Mouse (Mus musculus): ENCODE data around the gene Becn1. TPM values are rescaled to one million over a fixed set of nuclear protein-coding genes. Genes with fewer than 3 reads are reported as not detected.

The Becn1 gene
- 104 and 112 TPM in 2 replicates for polyA plus RNA-seq (2015; fragmentation: Nextera tagmentation; extraction: Ambion mirVana)

DNA sequence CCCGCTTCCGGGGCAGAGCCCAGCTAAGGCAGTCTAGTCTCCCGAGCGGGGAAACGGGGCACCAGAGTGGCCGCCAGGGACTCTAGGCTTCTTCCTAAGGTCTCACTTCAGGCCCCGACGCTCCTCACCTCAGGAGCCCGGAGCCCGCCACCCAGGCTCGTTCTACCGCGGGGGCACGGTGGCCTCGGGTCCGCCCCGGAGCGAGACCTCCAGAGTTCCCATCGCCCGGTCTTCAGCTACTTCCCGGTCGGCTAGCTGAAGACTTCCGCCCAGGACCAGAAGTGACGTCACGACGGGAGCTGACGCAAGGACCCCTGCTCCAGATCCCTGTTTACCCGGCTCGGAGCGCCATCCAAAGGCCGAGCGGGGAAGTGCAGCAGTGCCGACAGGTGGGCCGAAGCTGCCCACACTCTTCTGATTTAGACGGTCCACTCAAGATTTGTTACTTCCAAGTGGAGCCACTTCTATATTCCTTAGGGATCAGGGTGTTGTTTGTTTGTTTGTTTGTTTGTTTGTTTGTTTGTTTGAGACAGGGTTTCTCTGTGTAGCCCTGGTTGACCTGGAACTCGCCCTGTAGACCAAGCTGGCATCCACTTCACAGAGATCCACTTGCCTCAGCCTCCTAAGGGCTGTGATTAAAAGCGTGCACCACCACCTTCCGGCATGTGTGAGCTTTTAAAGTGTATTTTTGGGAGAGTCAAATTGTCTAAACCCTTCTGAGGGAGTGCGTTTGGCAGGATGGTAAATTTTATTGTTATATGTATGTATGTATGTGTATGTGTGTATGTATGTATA is at the start of gene Becn1:
Becn1 (minus strand) TSS at position 283 of the 795 bp plus-strand sequence.

DNA sequence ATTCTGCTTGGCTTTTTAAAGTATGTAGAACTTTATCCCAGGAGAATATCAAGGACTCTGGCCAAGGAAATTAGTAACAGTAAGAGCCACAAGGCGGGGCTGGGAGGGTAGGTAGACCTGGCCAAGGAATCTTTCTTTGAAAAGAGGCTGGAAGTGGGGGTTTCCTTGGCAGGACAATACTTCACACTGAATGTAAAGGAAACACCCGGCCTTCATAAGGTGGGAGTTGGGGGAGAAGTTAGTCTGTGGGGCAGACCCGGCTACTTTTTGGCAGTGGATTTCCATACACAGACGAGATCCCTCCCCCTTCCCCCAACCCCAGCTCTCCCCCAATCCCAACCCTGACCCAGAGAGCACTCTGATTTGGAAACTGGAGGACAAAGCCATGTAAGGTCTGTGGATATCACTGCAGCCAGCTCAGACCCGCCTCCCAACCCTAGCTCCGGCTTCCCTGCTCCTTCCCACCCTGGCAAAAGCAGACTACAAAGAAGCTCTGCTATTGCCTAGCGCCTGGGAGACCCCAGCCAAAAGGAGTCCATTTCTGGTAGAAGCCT is 28.4 kb upstream of the Becn1 start, which contains the start of gene Aoc3:
Aoc3 (plus strand) TSS at position 235 of the 554 bp plus-strand sequence.

DNA sequence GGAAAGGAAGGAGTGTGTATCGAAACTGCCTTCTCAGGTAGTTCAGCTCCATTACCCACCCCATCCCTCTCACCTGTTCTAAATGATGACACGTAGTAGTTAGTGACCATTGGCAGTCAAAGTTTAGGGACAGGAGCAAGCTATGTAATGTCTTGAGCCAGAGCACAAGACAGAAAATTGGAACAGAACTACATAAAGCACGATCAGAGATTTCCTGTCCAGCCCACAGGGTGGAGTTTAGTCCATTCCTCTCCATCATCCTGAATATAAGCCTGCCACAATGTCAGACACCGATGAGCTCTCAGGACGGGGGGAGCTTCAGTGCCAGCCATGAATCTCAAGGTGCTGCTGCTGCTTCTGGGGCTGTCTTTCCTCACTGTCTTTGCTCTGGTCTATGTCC is 22.7 kb upstream of the Becn1 start, which contains the start of gene Aoc2:
Aoc2 (plus strand) TSS at position 301 of the 400 bp plus-strand sequence.

DNA sequence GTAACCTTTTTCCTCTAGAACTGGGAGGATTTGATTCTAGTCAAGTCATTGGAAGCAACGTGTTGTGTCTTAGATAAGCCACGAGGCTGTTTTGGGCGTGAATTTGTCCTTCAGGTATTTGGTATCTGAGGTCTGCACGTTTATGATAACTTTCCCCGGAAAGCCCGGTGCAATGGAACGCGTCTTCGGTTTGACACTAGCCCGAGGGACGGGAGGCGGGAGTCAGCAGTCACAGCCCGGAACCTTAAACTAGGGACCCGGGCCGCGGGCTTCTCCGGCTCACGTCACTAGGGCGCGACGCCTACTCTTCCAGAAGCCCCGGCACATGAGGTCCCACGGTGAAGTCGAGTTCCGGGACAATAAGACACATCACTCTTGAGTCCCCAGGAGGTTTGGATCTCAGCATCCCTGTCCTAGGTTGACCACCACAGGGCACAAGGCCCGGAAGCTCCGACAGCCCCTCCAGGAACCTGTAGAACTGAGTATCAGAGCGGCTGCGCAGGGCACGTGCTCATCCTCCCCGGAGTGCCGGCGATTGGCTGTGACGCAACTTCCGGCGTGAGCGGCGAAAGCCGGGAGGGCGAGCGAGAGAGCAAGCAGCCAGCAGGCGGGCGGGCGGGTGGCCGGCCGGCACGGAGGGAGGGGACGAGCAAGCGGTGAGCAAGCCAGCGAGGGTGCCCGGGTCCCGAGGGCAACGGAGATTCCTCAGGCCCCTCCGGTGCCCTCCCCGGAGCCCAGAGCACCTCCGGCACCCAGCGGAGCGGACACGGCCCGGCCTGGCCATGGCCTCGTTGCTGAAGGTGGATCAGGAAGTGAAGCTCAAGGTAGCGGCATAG is 13.8 kb upstream of the Becn1 start, which contains the start of gene Psme3:
Psme3 (plus strand) TSS at position 549 of the 836 bp plus-strand sequence.

DNA sequence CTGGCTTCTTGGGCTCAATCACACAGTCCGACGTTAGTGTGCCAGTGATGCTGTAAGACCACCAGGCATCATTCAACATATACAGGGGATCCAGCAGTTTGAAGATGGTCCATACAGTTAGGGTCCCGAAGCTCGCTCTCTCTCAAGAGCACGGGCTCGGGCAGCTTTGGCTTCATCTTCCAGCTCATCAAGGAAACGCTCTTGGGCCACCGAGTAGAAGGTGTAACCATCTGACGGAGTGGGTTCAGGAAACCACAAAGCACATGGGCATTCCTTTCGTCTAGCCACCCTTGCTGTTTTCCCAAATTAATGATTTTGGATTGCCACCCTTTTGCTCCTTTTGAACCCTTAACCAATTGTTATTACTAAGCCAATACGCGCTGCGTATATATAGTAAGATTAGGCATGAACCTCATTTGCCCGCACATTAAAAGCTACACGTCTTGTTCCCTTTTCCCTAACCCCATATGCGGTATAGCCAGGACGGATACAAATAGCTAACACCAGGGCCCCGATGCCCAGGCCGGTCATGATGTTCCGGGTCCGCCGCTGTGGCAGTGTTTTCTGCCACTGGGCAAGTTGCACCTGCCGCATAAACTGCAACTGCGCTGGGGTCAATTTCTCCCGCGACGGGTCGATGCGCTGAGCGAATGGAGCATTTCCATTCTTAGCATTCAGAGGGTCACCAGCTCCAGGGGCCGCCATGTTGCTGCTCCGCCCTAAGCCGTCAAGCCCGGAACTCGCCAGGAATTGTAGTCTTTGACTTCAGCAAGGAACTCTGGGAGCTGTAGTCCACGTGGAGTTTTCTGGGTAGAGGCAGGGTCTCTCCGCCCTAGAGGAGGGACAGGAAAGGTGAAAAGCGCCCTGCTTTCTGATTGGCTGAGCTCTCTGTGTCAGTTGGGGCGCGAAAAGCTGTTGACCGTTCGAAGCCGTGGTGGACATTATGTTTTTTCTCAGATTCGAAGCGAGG is 23.6 kb downstream of the Becn1 start, which contains the start of the genes Cntd1 and Coa3:
Cntd1 (plus strand) TSS at position 790 of the 970 bp plus-strand sequence.
Coa3 (minus strand) TSS at position 892 of the 970 bp plus-strand sequence.

DNA sequence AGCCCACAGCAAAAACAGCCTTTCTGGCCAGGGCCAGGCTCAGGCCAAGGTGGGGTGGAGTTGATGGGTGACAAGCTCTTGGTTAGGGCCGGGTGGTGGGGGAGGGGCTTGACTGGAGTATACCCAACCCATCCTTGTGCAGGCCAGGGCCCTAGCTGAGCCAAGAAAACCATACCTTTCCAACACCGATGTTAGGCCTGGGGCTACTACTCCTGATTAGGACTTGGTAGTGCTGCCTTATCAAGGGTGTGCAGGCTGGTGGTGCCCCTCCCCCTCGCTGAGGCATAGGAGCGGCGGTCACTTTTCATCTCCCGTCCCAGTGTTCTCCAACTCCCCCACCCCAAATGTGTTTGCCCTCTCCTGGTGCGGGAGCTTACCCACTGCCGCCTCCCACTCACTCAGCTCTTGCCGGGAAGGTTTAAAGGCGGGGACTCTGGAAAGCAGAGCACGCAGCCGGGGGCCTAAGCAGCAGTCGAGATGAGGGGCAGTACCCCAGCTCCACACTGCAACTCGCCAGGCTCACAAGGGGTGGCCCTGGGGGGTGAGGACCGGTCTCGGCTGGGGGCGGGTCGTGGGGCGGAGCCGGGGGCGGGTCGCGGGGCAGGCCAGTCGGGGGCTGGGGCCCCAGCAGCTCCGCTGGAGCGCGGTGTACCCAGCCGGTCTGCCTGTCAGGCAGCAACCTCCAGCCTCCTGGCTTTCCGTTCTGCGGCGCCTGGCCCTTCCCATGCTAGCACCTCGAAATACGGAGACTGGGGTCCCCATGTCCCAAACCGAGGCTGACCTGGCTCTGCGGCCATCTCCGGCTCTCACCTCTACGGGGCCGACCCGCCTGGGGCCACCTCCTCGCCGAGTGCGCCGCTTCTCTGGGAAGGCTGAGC is 41.9 kb downstream of the Becn1 start, which contains the start of gene Wnk4:
Wnk4 (plus strand) TSS at position 620 of the 878 bp plus-strand sequence.

DNA sequence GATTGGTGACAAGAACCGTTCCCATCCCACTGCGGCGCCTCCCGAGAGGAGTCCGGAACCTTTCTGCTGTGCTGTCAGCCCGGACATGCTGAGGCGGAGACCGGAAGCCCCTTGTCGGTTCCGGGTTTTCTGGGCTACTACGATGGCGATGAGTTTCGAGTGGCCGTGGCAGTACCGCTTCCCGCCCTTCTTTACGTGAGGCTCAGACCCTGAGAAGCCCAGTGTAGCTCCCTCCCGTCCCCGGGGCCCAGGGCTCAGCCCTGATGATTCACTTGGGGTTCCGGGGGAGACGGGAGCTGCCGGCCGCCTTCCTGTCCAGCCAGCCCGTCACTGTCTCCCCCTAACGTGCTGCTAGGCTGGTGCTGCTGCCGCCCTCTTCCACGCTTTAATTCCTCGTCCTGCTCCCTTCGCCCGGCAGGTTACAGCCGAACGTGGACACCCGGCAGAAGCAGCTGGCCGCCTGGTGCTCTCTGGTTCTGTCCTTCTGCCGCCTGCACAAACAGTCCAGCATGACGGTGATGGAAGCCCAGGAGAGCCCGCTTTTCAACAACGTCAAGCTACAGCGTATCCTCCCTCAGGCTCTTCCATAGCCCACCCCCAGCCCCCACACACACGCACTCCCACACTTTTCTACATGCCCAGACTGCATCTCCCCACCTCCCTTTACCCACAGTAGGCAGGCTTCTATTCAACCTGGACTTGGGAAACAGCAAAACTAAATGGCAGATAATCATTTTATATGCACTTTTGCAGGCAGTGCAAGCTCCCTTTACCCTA is 48.3 kb downstream of the Becn1 start, which contains the start of gene Vps25:
Vps25 (plus strand) TSS at position 95 of the 777 bp plus-strand sequence.

DNA sequence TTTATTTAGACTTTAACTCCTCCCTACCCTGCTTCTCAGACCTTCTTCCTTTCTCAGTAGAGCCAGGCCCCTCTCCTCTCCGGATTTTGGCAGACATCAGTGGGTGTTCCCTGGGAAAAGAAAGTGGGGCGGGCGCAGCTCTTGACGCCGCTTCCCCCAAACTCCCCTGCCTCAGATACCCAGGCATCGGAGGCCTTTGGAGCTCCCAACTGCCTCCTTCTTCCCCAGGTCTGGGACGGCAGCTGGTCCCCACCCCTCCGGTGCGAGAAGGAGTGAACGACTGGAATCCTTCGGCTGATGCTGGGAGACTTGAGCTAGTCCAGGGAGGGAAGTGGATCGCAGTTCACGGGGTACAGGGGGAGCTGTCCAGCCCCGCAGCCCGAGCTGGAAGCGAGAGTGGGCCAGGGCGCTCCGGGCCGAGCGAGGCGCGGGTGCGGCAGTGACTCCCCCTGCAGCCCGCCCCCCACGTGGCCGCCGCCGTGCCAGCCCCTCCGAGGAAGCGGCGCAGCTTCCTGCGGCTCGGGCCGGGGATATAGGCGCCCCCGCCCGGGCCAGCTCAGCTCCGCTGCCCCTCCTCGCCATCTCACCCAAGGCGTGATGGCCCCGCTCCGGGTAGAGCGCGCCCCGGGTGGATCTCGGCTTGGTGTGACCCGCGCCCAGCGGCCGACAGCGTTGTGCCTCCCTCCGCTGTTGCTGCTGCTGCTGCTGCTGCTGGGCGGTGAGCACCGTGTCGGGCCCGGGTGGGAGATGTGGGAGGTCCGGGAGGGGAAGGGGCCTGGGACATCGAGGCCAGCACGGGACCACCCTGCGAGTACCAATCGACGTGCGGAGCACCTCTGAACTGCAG is 56.0 kb downstream of the Becn1 start, which contains the start of gene Ramp2:
Ramp2 (plus strand) TSS at position 174 of the 847 bp plus-strand sequence.

Other genes with a start within 250 kb of the Becn1 start
- gene Naglu, start 232.3 kb downstream of the Becn1 start, polyA plus RNA-seq (2015; fragmentation: Nextera tagmentation; extraction: Ambion mirVana) = 7.7 and 10.1 TPM in 2 replicates
- gene Hsd17b1, start 223.9 kb downstream of the Becn1 start, polyA plus RNA-seq (2015; fragmentation: Nextera tagmentation; extraction: Ambion mirVana) = 0.38 and 0.65 TPM in 2 replicates
- 19.0 and 20.6 TPM in 2 replicates for gene Coasy, start 219.7 kb downstream of the Becn1 start, polyA plus RNA-seq (2015; fragmentation: Nextera tagmentation; extraction: Ambion mirVana)
- gene Mlx, start 215.0 kb downstream of the Becn1 start, polyA plus RNA-seq (2015; fragmentation: Nextera tagmentation; extraction: Ambion mirVana) = 26.4 and 29.6 TPM in 2 replicates
- gene Psmc3ip, start 206.8 kb downstream of the Becn1 start, polyA plus RNA-seq (2015; fragmentation: Nextera tagmentation; extraction: Ambion mirVana) = 24.3 and 24.8 TPM in 2 replicates
- gene Retreg3, start 182.4 kb downstream of the Becn1 start, polyA plus RNA-seq (2015; fragmentation: Nextera tagmentation; extraction: Ambion mirVana) = 11.8 and 12.3 TPM in 2 replicates
- 33.1 and 39.4 TPM in 2 replicates for gene Tubg1, start 182.3 kb downstream of the Becn1 start, polyA plus RNA-seq (2015; fragmentation: Nextera tagmentation; extraction: Ambion mirVana)
- 0.66 and 1.2 TPM in 2 replicates for gene Tubg2, start 146.4 kb downstream of the Becn1 start, polyA plus RNA-seq (2015; fragmentation: Nextera tagmentation; extraction: Ambion mirVana)
- 0.18 and 0.65 TPM in 2 replicates for gene Cntnap1, start 131.8 kb downstream of the Becn1 start, polyA plus RNA-seq (2015; fragmentation: Nextera tagmentation; extraction: Ambion mirVana)
- gene Plekhh3, start 130.9 kb downstream of the Becn1 start, polyA plus RNA-seq (2015; fragmentation: Nextera tagmentation; extraction: Ambion mirVana) = 2.9 and 4.0 TPM in 2 replicates
- 0.15 and 0.16 TPM in 2 replicates for gene Ccr10, start 126.8 kb downstream of the Becn1 start, polyA plus RNA-seq (2015; fragmentation: Nextera tagmentation; extraction: Ambion mirVana)
- gene Ezh1, start 75.8 kb downstream of the Becn1 start, polyA plus RNA-seq (2015; fragmentation: Nextera tagmentation; extraction: Ambion mirVana) = 9.0 and 10.7 TPM in 2 replicates
- 77.1 and 98.8 TPM in 2 replicates for gene Ramp2, start 56.3 kb downstream of the Becn1 start, polyA plus RNA-seq (2015; fragmentation: Nextera tagmentation; extraction: Ambion mirVana)
- 92.3 and 92.9 TPM in 2 replicates for gene Vps25, start 48.6 kb downstream of the Becn1 start, polyA plus RNA-seq (2015; fragmentation: Nextera tagmentation; extraction: Ambion mirVana)
- gene Wnk4, start 41.7 kb downstream of the Becn1 start, polyA plus RNA-seq (2015; fragmentation: Nextera tagmentation; extraction: Ambion mirVana) = 4.0 and 5.7 TPM in 2 replicates
- gene Cntd1, start 23.3 kb downstream of the Becn1 start, polyA plus RNA-seq (2015; fragmentation: Nextera tagmentation; extraction: Ambion mirVana) = 0.61 and 0.88 TPM in 2 replicates
- gene Coa3, start 23.2 kb downstream of the Becn1 start, polyA plus RNA-seq (2015; fragmentation: Nextera tagmentation; extraction: Ambion mirVana) = 103 and 105 TPM in 2 replicates
- gene Psme3, start 13.9 kb upstream of the Becn1 start, polyA plus RNA-seq (2015; fragmentation: Nextera tagmentation; extraction: Ambion mirVana) = 134 and 137 TPM in 2 replicates
- 1.8 and 2.0 TPM in 2 replicates for gene Aoc2, start 22.8 kb upstream of the Becn1 start, polyA plus RNA-seq (2015; fragmentation: Nextera tagmentation; extraction: Ambion mirVana)
- gene Aoc3, start 28.3 kb upstream of the Becn1 start, polyA plus RNA-seq (2015; fragmentation: Nextera tagmentation; extraction: Ambion mirVana) = 0.78 and 0.86 TPM in 2 replicates
- 0.06 TPM in 1 of 2 replicates, not detected in the other for gene G6pc, start 65.3 kb upstream of the Becn1 start, polyA plus RNA-seq (2015; fragmentation: Nextera tagmentation; extraction: Ambion mirVana)
- 43.7 and 47.7 TPM in 2 replicates for gene Aarsd1, start 115.3 kb upstream of the Becn1 start, polyA plus RNA-seq (2015; fragmentation: Nextera tagmentation; extraction: Ambion mirVana)
- gene Gm27029, start 122.5 kb upstream of the Becn1 start, polyA plus RNA-seq (2015; fragmentation: Nextera tagmentation; extraction: Ambion mirVana) = 2.0 and 2.8 TPM in 2 replicates
- gene Rundc1, start 122.8 kb upstream of the Becn1 start, polyA plus RNA-seq (2015; fragmentation: Nextera tagmentation; extraction: Ambion mirVana) = 6.6 and 7.2 TPM in 2 replicates
- gene Ptges3l, start 123.0 kb upstream of the Becn1 start, polyA plus RNA-seq (2015; fragmentation: Nextera tagmentation; extraction: Ambion mirVana) = 2.0 and 2.4 TPM in 2 replicates
- 369 and 411 TPM in 2 replicates for gene Rpl27, start 140.0 kb upstream of the Becn1 start, polyA plus RNA-seq (2015; fragmentation: Nextera tagmentation; extraction: Ambion mirVana)
- 42.2 and 52.3 TPM in 2 replicates for gene Ifi35, start 146.1 kb upstream of the Becn1 start, polyA plus RNA-seq (2015; fragmentation: Nextera tagmentation; extraction: Ambion mirVana)
- gene Rnd2, start 162.7 kb upstream of the Becn1 start, polyA plus RNA-seq (2015; fragmentation: Nextera tagmentation; extraction: Ambion mirVana) = 3.2 and 5.3 TPM in 2 replicates
- 21.8 and 28.0 TPM in 2 replicates for gene Vat1, start 163.9 kb upstream of the Becn1 start, polyA plus RNA-seq (2015; fragmentation: Nextera tagmentation; extraction: Ambion mirVana)
- 11.9 and 16.4 TPM in 2 replicates for gene Brca1, start 249.7 kb upstream of the Becn1 start, polyA plus RNA-seq (2015; fragmentation: Nextera tagmentation; extraction: Ambion mirVana)
- 29.5 and 31.5 TPM in 2 replicates for gene Nbr1, start 249.9 kb upstream of the Becn1 start, polyA plus RNA-seq (2015; fragmentation: Nextera tagmentation; extraction: Ambion mirVana)